Mouse (Mus musculus): ENCODE results near the gene Ovol2.
"Not testable (repeated sequence)": the region's sequence is repeated elsewhere in the genome, so short reads cannot be mapped to it uniquely, and the experiment has no call there.

Gene Ovol2

DNA sequence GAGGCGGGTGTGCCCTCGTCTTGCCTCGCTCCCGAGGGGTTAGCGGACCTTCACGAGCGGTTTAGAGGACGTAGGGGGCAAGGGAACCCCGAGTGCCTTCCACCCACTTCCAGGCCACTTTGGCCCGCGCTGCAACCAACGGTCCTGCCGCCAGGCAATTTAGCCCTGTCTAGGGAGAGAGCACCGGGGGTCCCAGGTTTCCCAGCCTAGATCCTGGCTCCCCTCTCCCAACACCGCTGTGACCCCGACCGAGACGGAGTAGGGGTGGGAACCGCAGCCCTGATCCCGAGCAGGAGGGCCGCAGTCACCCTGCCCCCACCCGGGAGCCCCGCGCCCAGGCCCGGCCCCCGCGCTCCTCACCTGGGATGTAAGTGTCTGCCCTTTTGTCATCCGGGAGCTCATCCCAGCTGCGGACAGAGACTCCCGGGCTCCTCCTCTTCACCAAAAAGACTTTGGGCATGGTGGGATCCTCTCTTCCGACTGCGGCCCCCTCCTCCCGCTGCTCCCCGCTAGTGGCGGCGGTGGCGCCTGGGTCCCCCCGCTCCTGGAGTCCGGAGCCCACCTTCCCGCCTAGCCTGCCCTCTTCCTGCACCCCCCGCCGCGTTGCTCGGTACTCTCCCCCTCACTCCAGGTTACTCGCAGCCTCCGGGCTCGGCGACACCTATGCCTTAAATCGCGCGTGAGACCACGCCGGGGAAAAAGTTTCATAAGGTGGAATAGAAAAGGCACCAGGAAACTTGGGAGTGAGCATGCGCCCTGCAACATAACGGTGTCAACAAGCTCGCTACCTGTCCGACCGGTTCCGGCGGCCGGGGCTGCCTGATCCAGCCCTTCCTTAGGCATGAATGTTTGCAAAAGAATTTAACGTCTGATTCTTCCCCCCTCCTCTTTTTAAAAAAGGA is at the start of gene Ovol2:
Ovol2 (minus strand) TSS at position 746 of the 902 bp plus-strand sequence.
- no peak for DNase-seq (ENCODE audit: low spot score)

DNA sequence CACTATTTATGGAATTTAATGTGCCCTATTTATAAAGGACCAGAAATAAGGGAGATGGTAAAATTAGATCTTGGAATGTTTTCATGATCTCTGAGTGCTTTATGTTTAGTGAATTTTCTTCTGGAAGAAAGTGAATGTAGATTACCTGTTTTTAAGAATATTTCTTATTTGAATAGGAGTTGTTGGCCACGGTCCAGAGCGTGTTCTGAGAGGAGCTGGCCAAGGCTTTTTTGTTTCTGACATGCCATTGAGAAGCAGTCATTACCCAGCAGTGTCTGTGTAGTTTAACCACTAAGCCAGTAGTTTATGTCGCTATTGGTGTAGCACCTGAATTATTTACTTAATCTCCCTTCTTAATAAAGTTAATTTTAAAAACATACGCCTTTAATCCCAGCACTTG is 49.8 kb upstream of the Ovol2 start:
- no peak for DNase-seq (ENCODE audit: low spot score)

DNA sequence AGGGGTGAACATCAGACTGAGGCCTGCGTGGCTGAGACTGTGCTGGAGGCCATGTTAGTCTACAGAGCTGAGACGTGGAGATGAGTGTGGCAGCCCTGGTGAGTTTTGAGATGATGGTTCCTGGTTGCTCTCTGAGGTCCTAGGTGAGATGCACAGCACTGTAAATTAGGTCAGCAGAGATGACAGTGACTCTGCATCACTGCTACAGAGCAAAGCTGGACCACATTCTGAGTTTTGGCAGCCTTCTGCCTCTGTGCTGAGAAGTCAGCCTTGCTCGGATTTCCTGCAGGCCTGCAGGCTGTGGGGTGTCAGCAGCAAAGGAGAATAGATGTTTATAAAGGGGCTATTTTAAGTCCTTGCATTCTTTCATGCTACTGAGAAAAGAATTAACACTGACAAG is 49.3 kb upstream of the Ovol2 start:
- no peak for DNase-seq (ENCODE audit: low spot score)

DNA sequence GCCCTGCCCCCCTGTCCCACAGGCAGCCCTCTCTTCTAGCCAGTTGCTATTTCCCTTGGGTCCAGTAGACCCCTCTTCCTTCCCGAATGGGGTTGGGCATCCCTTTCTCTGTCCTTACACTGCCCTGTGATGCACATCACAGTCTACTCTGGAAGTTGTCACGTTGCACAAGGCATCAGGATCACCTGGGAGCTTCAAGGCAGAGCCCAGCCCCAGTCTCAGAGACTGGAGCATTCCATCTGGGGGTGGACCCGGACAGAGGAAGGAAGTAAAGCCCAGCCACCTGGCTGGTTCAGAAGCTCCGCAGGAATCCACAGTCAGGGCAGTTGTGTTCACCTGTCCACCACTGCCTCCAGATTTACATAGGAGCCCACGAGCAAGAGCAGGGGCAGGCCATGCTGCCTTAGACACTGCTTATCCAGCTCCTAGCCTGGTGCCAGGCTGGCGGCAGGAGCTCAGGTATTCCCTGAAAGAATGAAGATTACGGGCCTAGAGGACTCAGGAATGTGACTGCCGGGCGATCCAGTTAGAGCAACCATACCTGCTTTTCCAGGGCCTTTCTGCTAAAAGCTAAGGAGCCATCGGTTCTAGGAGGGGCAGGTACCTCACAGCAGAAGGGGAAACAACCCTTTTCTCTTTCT is 43.2 kb upstream of the Ovol2 start:
- DNase-seq (ENCODE audit: low spot score) = no peak

DNA sequence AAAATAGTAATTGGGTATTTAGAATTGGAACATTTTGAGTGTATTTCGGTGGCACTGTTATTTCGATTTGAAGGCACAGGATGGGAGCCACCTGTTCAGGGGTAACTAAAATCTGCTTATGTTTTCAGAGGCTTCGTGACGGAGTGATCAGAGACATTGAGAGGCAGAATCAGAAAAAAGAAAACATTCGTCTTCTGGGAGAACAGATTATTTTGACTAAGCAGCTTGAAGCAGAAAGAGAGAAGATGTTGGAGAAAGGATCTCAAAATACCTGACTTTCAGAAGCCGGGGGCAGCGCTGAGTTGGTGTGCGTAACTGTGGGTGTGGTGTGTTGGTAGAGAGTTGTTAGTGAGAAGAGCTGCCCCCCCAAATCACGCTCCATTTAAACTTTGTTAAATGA is 41.1 kb upstream of the Ovol2 start:
- no peak for DNase-seq (ENCODE audit: low spot score)

DNA sequence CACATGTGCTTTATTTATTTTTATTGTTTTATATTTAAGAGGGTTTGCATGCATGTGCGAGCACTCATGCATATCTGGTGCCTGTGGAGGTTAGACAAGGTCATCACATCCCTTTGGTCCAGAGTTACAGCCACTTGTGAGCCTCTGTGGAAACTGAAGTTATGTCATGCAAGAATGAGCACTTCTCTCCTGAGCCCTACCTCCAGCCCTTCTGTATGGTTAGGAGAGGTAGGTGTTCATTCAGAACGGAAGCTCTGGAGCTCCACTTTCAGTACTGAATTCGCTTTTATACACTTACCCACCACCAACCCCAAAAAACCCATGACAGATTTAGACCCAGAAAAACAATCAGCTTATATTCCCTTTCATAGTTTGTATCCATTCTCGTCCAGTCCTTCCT is 39.6 kb upstream of the Ovol2 start:
- DNase-seq (ENCODE audit: low spot score) = no peak

DNA sequence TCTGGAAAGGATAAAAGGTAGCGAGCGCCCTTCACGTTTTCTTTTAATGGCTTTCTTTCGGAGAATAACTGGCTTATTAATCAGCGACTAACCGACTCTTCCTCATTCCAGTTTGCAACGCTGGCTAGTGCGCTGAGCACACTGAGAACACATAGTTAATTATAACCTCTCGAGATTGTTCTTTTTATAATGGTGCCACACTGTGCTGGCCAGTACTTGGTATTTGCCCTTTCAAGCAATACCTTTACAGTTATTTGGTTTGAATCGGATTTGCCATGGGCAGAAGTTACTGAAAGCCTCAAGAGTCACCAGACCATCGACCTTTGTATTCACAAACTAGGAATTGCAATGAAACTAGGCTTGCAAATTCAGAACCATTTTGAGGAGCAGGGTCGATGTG is 37.6 kb upstream of the Ovol2 start:
- no peak for DNase-seq (ENCODE audit: low spot score)

DNA sequence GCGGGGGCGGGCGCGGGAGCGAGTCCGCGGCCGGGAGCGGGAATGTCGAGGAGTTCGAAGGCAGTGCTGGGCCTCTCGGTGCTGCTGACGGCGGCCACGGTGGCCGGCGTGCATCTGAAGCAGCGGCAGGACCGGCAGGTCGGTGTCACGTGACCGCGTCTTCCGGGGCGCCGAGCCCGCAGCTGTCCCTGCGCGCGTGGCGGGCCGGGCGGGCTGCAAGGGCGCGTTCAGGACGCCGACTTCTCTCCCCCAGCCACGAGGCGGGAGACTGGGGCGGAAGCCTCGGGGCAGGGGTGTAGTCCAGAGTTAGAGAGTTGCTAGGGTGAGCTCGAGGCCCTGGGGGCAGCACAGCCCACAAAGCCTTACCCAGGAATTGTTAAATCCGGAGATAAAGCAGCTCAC is 37.1 kb upstream of the Ovol2 start:
- no peak for DNase-seq (ENCODE audit: low spot score)

DNA sequence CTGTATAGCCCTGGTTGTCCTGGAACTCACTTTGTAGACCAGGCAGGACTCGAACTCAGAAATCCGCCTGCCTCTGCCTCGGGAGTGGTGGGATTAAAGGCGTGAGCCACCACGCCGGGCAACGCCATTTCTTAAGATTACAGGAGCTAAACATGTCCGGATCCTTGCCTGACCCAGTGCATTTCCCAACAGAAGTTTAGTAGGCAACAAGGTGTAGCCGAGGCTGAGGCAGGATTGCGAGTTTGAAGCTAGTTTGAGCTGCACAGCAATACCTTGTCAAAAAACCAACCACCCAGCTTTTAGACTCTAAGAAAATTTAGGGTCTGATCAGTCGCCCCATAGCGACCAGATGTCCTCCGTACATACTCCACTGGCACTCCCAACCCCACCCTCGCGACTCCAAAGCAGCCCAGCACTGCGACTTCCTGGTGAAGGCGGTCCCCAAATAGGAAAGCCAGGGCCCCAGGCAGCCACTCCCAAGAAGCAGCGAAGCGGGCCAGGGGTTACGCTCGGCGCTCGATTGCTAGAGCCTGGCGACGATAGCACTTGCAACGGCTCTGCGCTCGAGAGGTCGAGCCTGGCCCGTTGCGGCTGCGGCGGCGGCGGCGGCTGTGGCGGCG is 36.6 kb upstream of the Ovol2 start, which contains the start of the genes Kat14 and Pet117:
Kat14 (plus strand) TSS at position 584 of the 620 bp plus-strand sequence.
Pet117 (plus strand) TSS at position 597 of the 620 bp plus-strand sequence.
- peak; percentile 80 for DNase-seq (ENCODE audit: low spot score)

DNA sequence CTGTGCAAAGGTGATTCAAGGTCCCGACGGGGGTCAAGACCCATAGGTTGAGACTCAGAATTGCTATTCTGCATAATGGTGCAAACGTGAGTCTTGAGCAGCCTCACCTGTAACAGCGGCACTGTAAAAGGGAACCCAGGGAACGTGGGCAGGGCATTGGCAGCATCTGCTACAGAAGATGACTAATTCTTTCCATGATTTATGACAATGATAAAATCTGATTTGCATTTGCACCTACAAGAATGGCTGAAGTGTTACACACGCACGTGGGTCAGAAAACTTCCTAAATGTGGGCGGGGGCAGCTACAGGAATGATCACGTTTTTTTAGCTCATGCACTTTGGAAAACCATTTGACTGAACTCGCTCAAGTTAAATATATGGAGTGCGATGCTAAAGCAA is 20.9 kb upstream of the Ovol2 start:
- DNase-seq (ENCODE audit: low spot score) = no peak

DNA sequence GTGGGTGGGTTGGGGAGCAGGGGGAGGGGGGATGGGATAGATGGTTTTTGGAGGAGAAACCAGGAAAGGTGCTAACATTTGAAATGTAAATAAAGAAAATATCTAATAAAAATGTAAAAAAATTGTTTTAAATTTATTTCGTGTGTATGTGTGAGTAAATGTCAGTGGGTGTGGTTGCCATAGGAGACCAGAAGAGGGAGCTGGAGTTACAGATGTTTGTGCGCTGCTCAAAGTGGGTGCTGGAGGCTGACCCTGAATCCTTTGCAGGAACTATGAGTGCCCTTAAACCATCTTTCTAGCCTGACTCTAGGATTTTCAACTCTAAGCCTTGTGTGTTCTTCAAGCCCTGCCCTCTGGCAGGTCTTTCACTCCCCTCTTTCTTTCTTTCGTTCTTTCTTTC is 16.6 kb upstream of the Ovol2 start:
- DNase-seq (ENCODE audit: low spot score) = no peak

DNA sequence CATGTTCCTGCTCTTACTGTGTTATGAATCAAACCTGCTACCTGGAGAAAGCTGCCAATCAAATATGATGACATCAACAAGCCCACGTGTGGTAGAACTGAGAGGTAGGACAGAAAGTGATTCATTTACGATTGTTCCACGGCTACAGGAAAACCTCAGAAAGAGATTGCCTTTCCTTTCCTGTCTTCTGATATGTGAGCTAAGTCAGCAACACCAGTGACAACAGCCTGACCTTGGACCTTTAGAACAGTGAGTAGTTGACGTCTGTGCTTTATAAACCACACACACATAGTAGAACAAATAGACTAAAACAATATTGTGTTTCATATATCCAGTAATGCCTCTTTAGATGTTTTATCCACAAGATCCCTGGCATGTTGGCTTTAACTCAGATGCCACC is 11.2 kb upstream of the Ovol2 start:
- DNase-seq (ENCODE audit: low spot score) = no peak

DNA sequence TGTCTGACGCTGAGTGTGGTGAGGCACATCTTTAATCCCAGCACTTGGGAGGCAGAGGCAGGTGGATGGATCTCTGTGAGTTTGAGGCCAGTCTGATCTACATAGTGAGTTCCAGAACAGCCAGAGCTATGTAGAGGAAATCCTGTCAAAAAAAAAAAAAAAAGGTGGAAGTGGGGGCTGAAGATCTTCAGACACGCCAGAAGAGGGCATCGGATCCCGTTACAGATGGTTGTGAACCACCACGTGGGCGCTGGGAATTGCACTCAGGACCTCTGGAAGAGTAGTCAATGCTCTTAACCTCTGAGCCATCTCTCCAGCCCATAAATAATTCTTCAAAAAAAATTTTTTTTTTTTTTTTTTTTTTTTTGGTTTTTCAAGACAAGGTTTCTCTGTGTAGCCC is 6.2 kb upstream of the Ovol2 start:
- not testable (repeated sequence) for DNase-seq (ENCODE audit: low spot score)

DNA sequence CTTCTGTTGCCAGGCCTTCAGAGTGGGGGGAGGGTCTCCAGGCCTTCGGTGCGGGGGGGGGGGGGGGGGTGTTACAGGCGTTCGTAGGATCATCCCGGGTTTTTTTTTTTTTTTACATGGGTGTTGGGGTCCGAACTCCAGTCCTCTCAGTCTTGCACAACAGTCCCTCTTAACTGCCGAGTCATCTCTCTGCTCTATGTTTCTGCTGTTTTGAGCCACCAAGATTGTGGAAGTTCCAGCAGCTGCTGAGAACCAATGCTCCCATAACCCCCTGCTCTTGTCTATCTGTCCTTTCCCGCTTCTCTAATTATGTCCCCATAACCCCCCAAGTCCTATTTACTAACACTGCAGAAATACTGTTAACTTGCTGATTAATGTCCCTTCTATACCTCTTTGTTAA is 5.8 kb upstream of the Ovol2 start:
- DNase-seq (ENCODE audit: low spot score) = no peak

DNA sequence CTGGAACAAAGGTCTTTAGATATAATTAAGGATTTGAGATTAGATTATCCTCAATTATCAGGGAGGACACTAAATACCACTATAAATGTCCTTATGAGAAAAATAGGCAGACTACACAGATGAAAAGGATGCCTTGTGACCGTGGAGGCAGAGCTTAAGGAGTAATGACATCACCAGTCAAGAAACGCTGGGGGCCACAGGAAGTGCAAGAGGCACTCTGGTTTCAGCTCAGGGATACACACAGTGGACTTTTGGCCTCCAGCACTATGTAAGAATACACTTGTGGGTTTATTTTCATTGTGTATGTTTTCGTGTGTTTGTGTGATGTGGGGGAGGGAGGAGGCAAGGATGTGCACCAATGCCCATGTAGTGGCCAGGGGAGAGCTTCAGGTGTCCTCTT is 5.3 kb upstream of the Ovol2 start:
- DNase-seq (ENCODE audit: low spot score) = no peak

DNA sequence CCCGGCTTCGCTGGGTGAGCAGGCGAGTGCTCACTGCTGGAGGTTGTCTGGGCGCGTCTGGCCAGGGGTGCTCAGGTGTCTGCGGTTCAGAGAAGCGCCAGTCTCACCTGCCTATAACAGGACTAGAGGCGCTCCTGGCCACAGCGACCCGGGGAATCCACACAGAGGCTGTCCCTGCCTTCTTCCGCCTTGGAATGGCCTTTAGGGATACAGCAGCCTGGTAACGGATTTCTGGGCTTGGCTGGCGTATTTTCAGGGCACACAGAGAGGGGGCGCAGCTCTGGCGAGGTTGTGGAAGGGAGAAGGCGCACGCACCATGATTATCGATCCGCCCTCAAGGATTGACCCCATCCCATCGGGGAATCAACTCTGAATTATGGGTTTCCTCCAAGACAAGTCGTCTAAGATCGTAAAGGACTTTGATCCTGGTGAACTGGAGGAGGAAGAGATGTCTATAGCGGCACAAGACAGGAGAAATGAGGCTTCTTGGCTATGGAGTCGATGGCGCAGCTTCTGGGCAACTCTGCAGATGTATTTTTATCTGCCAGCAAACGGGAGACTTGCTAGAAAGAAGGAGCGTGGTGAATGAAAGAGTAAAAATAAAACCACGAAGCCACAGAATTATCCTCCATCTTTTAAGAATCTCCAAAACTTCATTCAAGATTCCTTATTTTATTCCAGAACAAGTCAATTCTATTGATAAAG is 1.3 kb upstream of the Ovol2 start:
- no peak for DNase-seq (ENCODE audit: low spot score)

DNA sequence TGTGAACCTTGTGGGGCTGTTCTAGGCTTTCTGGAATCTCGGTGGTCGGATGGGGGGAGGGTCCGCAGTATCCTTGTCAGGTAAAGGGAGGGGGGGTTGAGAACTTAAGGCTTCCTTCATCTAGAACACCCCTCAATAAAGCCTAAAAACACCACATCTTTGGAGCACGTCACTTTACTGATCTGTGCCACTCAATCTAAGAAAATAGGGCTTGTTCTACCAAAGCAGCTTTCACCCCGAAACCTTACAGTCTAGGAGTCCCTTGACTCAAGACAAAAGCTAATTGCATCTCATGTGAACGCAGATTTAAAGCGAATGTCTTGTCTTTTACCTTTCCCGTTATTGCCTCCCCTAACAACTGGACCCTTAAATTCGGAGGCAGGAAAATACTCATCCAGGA is 540 bp upstream of the Ovol2 start:
- DNase-seq (ENCODE audit: low spot score) = no peak

DNA sequence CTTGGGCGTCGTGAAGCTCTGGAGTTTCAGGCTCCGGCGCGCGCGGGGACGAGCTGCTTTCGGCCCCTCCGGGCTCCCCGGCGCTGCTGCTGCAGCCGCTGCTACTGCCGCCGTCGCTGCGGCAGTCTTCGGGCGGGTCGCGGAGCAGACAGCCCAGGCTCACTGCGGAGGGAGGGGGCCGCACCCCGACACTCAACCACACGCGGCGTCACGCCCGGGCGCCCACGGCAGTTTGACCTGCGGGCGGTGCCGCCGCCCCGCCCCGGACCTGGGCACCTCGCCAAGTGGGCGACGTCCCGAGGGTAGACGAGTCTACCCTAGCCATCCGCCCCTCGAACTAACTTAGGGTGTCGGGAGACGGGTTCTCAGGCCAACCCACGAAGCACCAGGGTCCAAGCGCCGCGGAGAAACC is 980 bp downstream of the Ovol2 start:
- DNase-seq (ENCODE audit: low spot score) = no peak

DNA sequence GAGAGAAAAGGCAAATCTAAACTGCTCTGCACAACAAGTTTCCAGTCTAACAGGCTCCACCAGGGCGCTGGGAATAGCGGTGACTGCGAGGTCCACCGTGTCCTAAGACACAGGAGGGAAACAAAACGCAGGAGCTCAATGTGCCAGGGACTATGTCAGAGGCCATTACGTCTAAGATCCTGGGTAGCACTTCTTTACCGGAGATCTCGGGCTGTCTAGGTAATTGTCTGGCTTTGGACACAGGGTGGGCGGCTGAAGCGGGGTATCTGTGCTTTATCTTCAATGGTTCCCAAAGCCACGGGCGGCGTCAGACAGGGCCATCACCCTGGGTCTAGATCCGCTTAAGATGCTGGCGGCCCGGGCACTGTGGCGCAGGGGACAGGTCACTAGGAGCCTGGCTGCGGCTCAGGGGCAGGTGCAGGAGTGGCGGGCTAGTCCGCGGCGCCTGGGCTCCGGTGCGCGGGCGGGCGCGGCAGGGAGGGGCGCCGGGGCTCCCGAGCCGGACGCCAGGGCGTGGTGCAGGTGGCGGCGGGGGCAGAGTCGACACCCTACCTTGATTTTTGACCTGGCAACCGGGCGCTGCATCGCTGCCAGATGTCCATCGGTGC is 1.5 kb downstream of the Ovol2 start:
- DNase-seq (ENCODE audit: low spot score) = no peak

DNA sequence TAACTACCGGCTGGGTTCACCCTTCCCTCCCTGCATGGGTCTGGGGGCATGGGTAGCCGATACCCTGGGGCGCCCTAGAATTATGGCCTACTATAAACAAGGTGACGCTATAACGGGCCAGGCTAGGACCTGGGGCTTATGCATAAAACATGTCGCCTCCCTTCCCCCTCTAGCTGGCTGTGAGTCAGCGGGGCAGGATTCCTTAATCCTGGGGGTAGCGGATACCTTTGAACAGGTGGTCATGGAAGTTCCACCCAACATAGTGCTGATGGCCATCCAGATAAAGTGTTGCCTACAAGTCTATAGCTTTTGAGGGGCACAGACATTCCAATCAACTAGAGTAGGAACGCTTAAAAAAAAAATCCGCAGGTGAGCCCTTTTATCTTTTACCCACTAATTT is 2.0 kb downstream of the Ovol2 start:
- no peak for DNase-seq (ENCODE audit: low spot score)

DNA sequence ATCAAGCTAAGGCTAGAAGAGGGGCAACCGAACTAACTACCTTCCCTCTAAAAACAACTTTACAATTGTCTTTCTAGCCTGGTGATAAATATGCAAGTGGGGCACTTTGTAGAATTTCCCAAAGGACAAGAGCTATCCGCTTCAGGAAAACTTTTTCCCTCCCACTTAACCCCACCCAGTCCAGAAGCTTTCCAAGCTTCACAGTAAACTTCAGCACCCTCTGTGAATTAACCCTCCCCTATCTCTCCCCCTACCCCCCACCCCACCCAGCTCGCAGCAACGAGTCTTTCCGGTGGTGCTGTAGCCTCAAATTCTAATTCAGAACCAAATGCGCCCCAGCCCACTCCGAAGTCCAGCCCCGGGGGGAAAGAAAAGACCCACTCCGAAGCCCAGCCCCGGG is 2.5 kb downstream of the Ovol2 start:
- DNase-seq (ENCODE audit: low spot score) = no peak

DNA sequence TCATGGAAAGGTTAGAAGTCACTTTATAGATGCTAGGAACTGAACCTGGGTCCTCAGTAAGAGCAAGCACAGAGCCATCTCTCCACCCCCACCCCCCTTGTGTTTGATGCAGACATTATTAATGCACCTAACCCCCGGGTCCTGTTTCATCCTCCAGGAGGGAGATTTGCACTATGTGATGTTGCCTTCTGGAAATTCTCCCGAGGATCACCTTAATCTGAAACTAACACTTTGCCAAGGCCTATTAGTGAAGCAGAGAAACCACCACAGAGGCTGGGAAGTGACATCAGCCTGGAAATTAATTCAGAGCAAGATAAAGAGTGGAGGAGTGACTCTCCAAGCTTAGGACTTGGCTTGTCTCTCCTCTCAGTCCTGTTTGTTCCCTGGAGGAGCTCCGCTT is 7.7 kb downstream of the Ovol2 start:
- DNase-seq (ENCODE audit: low spot score) = no peak
